Mouse (Mus musculus) lung, adult 18-20 months (tissue): ENCODE measurements at regions not wholly inside any gene's neighbourhood (a gene's known extent, or its start where the extent isn't known, plus 50 kb on each side); places are given as distances from the start of the nearest gene placed in this dataset.

Experiments used
- DNase-seq, 2 experiments: peaks; one replicate each; pipeline ENCODE4 v3.0.0; 2022; ENCODE audit warnings: mixed read lengths in 2 of 2

DNA sequence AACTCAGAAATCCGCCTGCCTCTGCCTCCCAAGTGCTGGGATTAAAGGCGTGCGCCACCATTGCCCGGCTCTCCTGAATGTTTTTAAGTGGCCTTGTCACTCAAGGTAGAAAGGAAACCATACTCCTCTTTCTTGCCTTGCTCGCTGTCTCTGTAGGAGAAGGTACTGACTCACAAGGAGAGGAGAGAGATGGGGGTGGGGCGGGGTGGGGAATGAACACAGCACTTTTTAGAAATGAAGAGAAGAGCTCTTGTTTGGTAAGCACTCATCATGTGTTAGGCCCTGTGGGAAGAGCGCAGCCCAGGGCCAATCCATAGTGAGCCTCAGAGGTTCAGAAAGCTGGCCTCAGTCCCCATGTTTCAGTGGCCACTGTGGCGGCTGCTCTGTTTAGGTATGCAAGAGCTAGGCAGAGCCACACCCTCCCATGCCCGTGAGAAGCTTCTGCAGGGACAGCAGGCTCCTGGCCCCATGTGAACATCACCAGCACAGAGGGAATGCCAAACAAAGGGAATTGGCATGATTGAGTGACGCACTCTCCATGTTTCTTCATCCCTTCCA lies 1225.9 kb upstream of the A1bg start:
- DNase-seq, result no peak

DNA sequence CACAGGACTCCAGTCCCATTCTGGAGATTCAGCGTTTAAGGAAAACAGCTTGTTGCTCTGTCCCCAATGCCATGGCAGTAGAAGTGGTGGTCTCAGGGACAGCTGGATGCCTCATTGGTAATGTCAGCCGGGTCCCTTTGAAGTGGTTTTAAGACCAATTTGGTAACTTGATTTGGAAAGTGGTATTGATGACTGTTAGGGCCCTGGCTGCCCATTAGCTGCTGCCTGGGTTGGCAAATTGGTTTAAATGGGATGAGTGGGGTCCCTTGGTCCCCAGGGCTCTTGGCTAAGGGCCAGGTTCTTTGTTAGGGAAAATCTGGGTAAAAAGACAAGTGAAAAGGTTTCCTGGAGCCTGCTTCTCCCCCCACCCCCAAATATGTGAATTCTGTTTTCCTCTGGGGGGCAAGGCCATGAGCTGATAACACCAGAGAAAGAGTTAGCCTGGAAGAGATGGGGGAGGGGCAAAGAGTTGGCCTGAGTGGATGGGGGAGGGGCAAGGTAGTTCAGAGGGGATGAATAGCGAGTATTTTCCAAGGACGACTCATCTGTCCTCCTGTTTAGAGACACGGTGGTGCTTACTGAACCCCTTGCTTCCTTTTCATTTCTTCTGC lies 1224.6 kb upstream of the A1bg start:
- DNase-seq, result no peak

DNA sequence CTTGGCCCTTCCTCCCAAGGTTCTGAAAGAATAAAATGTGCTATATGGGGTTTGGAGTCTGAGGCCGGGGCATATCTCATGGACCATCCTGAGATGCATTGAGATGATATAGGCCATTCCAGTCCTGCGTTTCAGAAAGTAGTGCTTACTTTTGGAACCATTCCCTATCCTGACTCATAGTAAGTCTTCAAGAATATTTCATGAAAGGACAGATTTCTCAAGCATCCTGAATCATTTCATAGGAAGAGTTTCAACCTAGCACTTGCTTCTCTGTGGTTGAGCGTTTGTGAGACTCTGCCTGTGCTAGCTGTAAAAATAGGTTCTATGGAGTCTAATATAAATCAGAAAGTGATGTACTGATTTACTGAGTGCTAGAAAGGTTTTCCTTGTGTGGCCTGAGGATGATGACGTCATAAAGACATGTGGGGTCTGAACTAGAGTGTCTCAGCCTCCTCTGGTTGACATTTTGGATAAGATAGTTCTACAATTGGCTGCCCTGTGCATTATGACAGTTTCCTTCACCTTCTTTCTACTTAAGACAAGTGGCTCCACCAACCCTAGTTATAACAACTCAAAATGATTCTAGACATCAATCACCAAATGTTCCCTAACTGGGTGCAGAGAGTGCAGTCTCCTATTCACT lies 1223.0 kb upstream of the A1bg start:
- no peak for DNase-seq

DNA sequence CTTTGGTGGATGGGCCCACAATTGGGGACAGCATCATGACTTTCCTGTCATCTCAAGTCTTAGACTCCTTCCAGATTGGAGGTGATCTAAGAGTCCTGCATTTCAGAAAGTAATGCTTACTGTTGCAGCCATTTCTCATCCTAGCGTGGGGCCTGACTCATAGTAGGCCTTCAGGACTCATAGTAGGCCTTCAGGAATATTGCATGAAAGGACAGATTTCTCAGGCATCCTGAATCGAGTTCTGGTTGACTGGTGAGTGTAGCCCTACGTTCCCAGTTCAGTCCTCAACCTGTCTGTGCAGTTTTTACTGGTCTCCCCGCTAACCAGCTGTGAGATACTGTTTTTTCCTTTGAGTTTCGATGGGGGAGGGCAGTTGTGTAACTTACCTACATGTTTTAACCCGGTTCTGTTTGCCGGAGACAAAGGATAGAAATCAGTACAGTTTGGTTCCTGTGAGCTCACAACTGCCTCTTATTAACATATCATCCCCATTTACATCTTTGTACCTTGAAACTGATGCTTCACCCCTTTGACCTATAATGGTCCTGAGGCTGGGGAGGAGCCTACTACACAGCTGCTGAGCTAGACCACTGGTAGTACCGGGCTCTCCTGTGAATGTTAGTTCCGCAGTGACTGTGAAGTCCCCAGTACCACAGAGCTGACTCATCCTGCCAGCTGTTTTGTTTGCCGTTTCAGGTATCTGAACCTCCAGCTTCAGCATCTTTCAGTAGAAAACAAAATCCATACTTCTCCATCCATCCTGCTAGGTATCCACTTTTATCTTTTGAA lies 1222.2 kb upstream of the A1bg start:
- no peak for DNase-seq

DNA sequence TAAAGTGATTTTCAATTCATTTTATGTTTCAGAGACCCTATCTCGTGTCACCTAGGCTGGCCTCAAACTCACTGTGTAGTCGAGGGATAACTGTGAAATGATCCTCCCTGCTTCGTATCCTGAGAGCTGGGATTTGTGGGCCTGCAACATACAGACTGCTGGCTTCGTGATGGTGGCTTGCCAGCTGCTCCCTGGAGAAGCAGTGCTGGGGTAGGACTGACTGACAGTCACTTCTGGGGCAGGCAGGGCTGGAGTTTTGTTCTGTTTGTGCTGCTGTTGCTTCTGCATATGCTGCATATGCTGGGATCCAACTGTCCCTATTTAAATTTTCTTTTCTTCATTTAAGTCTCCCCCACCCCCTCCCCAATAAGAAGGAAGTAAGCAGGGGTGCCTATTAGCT lies 1217.0 kb upstream of the A1bg start:
- DNase-seq, result no peak

DNA sequence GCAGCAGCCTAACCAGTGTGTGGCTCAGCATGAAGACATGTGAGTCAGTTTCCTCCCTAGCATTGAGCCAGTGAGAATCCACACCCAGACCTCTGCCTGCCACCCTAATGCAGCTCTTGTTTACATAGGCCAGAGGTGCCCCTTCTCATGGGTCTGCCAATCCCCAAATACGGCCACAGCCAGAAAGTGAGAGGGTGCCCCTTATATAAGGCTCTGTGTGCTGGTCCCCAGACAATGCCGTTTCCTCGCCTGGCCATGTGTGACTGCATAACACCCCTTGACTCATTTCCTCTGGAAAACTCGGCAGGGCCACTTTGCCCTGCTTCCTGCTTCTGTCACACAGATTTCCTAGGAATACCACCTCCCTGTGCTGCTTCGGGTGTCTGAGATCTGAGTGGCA lies 1216.4 kb upstream of the A1bg start:
- DNase-seq, result peak; percentile 46 to 47

DNA sequence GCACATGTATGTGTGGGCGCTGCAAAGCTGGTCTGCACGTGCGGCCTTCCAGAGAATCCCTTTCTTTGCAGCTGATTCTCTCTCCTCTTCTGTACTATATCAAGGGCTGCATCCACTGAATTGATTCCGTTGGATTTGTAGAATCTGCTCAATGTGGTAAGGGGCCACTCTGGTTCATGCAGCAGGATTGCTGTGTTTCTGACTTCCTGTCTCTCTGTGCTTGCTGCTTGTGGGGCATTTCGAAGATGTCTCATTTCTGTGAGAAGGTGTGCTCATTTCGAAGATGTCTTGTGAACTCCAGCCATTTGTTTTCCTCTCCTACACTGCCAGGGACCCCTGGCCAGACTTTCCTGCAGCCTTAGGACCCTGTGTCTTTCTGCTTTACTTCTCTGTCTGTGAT lies 1215.9 kb upstream of the A1bg start:
- DNase-seq, result no peak

DNA sequence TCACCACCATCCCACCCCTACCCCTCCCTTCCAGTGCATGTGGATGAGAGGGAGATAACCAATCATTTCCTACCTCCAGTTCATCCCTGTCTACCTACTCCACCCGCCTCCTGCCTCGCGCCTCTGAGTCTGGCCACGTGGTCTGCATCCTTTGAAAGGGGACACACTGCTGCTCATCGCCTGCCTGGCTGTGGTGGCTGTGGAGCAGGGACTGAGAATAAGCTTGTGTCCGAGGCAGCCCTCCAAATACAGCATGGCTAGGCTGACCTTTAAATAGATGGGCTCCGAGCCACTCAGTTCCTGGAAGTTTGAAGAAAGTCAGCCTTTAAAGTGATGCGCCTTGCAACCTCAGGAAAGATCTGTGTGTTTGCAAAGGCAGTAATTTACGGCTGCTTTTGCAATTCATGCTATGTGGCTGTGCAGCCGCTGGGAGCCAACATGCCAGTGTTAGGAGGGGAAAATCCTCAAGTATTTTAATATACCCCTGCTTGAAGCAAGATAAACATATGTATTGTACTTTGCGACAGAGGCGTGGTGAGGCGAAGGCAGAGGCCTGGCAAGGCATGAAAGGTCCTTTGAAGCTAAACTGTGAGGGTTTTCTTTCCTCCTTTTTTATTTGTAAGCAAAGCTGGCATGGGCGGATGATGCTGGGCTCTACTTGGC lies 1214.3 kb upstream of the A1bg start:
- DNase-seq, result peak in 1 of 2 experiments; percentile 11

DNA sequence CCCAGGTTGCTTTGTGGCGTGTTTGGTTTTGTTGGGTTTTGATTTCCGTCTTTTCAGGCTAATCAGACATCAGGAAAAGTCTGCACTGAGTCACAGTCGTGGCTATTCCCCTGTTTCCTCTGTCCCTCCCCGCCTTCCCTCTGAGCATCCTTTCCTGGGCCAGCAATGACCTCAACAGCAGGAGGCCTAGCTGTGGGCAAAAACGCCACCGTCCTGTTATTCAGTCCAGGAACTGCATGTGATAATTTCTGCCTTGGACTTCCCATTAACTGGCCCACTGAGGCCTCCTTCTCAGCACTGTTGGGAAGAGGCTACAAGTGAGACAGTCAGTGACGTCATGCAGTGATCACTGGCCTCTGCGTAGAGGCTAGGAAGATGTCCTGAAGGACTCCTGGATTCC lies 1212.0 kb upstream of the A1bg start:
- DNase-seq, result peak; percentile 45 to 63

DNA sequence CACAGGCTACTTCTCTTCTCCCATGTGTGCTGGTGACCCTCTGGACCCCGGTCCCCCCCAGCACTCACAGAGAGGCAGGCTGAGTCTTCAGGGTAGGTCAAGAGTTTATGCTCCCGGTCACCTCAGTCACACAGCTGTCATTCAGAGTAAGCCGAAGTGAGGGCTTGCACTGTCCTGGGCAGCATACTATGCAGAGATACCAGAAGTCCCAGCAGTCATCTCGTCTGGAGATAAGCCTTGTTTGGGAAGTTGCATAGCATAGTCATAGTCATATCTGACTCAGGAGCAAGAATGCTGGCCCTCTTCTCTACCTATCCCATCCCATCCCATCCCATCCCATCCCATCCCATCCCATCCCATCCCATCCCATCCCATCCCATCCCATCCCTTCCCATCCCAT lies 1211.5 kb upstream of the A1bg start:
- no peak for DNase-seq

DNA sequence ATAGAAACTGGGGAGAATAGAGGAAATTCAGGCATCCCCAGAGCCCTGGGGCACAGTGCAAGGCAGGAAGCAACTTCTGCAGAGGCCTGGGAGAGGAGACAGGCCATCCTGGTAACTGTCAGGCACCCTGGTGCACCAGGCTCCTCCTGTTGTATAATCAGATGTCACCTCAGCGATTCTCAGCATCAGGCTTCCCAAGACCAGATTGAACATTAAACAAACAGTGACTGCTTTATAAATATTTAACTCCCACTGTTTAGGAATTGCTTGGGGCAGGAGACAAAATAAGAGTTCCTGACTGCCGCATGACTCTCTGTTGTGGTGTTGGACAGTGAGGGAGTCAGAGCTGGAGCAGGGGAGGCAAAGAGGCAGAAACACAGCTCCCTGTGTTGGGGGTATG lies 1210.1 kb upstream of the A1bg start:
- no peak for DNase-seq

DNA sequence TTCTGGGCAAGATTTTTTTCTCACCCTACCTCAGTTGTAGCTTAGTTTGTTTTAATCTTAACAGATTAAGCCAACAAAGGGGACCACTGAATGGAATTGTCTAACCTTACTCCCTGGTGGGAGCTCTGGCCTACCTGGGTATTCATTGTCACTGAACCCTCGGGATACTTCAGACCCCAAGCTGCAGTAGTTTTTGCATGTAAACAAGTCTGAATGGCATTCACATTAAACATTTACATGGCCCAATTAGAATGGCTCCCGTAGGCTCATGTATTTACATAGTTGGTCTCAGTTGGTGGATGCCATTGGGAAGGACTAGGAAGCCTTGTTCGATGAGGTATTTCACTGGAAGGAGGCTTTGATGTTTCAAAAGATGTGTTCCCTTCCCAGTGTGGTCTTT lies 1208.9 kb upstream of the A1bg start:
- DNase-seq, result no peak

DNA sequence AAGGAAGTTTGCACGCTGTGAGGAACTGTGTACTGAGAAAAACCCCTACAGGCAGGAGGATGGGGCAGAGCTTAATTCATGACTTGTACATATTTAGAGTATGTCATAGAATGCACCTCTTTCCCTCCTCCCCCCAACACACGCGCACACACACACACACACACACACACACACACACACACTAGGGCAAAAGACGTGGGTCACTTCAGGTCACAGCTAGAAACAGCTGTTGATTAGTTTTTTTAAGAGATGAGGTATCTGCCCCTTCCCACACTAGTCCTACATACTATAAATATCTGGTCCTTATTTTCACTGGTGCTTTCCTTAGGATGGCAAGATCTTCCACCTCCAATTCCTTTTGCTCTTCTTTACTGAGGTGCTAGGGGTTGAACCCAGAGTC lies 1207.7 kb upstream of the A1bg start:
- no peak for DNase-seq

DNA sequence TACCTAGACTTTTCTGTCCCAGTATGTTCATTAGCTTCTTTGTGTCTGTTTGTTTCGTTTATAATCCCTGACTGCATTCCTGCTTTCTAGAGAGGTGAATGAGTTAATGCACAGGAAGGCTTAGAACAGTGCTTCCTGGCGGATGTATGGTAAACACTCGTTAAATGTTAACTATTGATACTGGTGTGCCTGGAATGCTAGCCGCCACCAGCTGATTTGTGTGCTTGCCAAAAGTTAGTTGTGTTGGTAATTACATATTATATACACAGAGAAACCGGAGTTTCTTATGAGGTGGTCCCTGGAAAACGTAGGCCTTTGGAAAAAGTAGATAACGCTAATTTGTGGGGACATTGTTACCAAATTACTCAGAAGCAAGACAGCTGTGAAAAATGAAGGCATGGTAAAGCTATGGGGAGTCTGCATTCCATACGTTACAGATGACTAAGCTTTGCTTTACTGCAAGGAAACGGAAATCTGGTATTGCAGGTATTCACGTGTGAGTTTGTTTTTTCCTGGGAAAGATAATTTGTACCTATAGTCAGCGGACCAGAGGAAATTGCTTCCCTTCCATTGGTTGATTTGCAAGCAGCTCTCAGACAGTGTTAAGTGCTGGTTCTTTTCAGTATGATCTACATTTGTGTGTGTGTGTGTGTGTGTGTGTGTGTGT lies 1205.9 kb upstream of the A1bg start:
- DNase-seq, result no peak

DNA sequence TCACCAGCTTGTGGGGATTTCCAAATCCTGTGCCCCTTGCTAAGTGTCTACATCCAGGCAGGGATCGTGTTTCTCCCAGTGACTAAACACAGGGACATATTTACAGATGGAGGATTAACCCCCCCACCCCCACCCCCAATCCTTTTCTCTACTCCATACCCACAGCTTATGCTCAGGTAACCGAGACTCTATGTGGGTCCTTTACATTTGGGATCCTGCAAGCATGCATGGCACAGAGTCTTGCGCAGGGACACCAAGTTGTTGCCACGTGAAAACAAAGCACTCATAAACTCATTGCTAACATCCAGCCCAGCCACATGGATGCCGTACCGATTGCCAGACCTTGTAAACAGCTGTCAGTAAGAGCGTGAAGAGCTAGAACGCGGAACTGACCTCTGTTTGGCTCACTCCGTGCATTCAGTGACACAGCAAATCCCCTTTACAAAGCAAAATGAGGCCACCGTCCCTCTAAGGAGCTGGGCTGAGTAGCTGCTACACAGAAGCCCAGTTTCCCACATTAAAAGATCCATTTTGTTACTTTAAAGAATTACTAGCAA lies 1204.9 kb upstream of the A1bg start:
- peak in 1 of 2 experiments; percentile 11 for DNase-seq

DNA sequence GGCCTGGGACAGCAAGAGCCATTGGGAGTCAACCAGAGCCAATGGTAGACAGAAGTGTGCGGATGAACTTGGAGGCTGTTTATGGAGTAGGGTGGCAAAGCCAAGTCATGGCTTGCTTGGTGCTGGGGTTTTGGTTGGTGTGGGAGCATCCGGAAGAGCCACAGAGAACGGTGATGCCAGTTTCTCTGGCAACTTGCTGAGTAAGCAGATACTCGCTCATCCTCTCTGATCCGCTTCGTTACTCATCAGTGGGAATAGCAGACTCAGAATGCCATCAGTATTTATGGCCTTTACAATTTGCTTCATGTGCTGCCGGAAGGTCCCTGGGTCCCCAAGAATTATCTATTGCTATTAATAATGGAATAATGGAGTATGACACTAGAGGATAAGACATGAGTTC lies 1202.9 kb upstream of the A1bg start:
- no peak for DNase-seq

DNA sequence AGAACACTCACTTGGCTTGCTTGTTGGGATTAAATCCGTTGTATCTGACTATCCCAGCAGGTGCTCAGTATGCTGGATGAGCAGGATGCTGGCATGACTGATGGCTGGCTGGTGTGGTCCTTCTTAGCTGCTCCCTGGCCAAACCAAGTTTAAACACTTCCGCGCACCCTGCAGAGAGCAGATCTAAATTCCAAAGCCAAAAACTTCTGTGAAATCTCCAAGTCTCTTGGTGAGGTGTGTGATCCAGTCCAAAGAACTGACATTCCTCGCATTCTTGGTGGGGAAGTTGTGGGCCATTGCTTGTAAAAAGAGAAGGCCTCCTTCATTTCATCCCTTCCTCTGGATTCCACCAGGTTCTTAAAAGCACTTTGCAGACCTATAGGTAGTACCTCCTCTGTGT lies 1200.9 kb upstream of the A1bg start:
- DNase-seq, result no peak

DNA sequence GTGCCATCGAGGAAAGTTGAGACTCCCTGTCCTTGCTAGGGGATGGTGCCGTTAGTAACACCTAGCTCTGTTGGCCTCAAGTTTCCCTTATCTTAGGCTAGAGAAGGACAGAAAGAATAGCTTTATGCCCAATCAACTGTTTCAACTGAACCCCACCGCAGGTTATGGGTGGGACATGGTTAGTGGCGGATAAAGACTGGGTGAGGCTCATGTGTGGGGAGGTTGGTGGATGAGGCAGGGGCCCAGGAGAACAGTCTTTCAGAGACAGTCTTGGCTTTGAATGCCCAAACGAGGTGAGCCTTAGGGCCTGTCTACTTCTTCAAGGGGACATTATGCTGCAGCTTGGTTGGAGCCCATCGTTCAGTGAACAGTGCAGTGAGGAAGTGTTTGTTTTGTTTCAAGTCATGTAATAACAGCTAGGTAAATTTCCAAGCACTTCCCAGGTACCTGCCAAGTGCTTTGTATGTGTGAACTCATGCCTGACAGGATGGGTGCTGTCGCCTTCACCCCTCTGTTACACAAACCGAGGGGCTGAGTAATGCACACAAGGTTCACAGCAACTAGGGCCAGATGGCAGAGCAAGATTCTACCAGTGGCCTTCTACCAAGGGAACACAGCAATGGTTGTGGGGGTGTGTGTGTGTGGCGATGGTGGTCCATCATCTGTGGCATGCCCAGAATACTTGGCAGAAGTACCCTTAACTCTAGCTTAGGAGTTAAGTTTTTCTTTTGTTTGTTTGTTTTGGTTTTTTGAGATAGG lies 1199.6 kb upstream of the A1bg start:
- DNase-seq, result no peak

DNA sequence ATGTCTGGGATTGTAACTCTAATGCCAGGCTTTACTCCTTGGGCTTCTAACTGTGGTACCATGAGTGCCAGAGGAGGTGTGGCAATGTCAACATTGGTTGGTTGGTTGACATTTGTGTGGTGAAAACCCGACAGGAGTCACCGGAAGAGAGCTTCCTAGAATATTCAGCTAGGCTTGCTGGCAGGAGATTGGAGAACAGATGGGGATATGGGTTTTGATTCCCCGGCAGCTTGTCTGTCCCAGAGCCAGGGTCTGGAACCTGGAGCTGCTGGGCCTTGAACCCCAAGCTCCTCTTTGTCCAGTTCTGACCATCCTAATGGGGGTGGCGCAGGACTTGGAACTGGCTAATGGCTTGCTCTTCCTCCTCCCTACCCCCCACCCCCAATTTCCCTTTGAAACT lies 1198.9 kb upstream of the A1bg start:
- no peak for DNase-seq

DNA sequence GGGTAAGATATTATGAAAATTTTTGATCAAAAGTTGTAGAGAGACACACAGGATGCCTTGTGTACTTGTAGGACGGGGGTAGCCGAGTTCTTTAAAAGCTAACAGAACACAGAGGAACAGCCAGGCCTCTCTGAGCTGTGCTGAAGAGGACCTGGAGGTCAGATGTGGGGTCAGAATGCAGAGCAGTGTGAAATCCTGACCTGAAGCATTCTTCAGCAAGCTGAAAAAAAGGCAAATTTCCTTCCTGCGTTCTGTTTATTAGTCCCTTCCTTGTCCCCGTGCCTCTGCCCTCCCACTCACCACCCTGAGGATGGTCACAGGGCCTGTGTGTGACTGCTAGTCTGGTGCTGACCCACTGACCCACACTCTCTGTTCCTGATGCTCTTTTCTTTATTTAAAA lies 1197.9 kb upstream of the A1bg start:
- no peak for DNase-seq

DNA sequence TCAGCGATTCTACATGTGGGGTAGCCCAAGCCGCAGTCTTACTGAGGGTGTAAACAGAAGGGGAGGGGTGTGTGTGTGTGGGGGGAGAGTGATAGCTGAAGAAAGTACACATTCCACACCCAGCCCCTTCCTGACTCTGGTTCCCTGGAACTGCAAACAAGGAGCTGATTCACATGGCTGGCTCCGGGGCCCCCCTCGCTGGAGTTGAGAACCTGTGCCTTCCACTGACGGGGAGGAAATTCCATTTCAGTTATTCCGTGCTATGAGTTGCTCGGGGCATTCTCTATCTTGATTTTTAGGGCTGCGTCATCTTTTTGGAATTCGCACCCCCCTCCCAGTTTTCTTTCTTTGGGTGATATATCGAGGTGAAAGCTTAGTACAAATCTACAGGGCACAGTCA lies 1196.2 kb upstream of the A1bg start:
- DNase-seq, result peak in 1 of 2 experiments; percentile 46

DNA sequence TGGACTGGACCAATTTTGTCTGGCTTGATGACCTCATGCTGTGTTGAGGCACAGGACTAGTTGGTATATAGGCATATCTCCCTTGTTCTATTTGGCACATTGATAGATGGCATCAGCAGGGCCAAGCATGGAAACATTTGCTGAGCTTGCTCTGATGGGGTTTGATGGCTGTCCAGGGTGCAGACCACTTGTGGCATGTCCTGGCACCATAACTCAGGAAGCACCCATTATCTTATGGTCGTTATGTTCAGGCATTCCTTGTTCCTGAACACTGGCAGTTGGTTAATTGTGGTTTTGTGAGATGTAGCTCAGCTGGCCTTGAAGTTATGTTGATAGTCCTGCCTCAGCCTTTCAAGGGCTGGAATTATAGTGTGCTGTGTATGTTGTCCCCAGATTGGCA lies 1193.4 kb upstream of the A1bg start:
- no peak for DNase-seq
